Mouse (Mus musculus) lung, postnatal 0 days (tissue): Measurements from ENCODE around the gene Pde6d.

Source experiments
- CTCF ChIP-seq: IDR thresholded peaks from 2 replicates; pipeline ENCODE4 v1.5.1; 2016; ENCODE audit warnings: antibody characterized with exemption, mild to moderate bottlenecking
- EP300 ChIP-seq: IDR thresholded peaks from 2 replicates; pipeline ENCODE4 v1.6.1; 2016; ENCODE audit warnings: antibody characterized with exemption, mild to moderate bottlenecking, control low read depth

DNA sequence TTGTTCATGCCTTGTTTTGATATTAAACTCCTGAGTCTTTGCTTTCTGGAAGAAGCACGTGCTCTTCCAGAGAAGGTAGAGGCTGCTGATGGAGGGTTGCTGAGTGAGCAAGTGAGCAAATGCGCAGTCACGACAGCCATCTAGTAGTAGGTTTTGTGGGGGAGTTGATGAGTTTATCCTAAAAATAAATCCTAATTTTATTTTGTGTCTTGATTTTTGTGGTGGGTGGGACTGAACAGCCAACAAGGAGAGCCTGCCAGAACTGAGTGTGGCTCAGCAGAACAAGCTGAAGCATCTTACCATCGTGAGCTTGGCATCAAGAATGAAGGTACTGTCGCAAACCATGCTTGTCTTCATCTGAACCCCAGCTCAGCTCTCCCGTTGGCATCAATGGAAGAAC lies 14.1 kb upstream of the Pde6d start:
- TF ChIP-seq CTCF, result no peak
- TF ChIP-seq EP300, result no peak
